Mouse (Mus musculus) midbrain, embryonic 15.5 days (tissue): Measurements from ENCODE around the gene Ctsk. TPM values are rescaled to one million over a fixed set of nuclear protein-coding genes. Genes with fewer than 3 reads are reported as not detected.
A peak's percentile ranks its signal among the peaks of the same experiment; 100 is the strongest.

Source experiments
- ATAC-seq: fragments of 200-750 bp; cut with Nextera tagmentation; replicated peaks from 2 replicates; pipeline ENCODE4 v1.8.0; 2017; ENCODE audit warnings: moderate TSS enrichment
- H3K27ac ChIP-seq: fragments of 300-500 bp; sonication (generic); 2 replicates; pipeline ENCODE4 v1.5.1; 2015; ENCODE audit warnings: mild to moderate bottlenecking, inconsistent platforms
- H3K27me3 ChIP-seq: fragments of 300-500 bp; sonication (generic); replicated peaks from 2 replicates; pipeline ENCODE4 v1.6.1; 2015; ENCODE audit warnings: inconsistent platforms
- H3K36me3 ChIP-seq: fragments of 300-500 bp; sonication (generic); replicated peaks from 2 replicates; pipeline ENCODE4 v1.6.1; 2015; ENCODE audit warnings: inconsistent platforms
- H3K4me1 ChIP-seq: fragments of 300-500 bp; sonication (generic); 2 replicates; pipeline ENCODE4 v1.6.1; 2015; ENCODE audit warnings: inconsistent platforms
- H3K4me2 ChIP-seq: fragments of 300-500 bp; sonication (generic); 2 replicates; pipeline ENCODE4 v1.6.1; 2015; ENCODE audit warnings: inconsistent platforms, mild to moderate bottlenecking, moderate library complexity
- H3K4me3 ChIP-seq: fragments of 300-500 bp; sonication (generic); 2 replicates; pipeline ENCODE4 v1.5.1; 2015; ENCODE audit warnings: mild to moderate bottlenecking, inconsistent platforms
- H3K9ac ChIP-seq: fragments of 300-500 bp; sonication (generic); 2 replicates; pipeline ENCODE4 v1.6.1; 2015; ENCODE audit warnings: mild to moderate bottlenecking, inconsistent platforms
- H3K9me3 ChIP-seq: fragments of 300-500 bp; sonication (generic); 2 replicates; pipeline ENCODE4 v1.6.1; 2016; ENCODE audit warnings: inconsistent platforms
- WGBS: fragments of 180-500 bp; shearing (Covaris S2); methylation state at CpG from one replicate; pipeline ENCODE4 v1.1.7; 2015; ENCODE audit warnings: mixed read lengths; 5-methylcytosine and 5-hydroxymethylcytosine counted together
- polyA plus RNA-seq: library from polyadenylated mRNA; unstranded; fragments of >200 nt; fragmentation: Nextera tagmentation; extraction: Ambion mirVana; gene quantifications from 2 replicates; pipeline ENCODE4 v1.2.1, GENCODE M21; 2015

Ctsk gene
- 6.5 and 8.0 TPM in 2 replicates for polyA plus RNA-seq

DNA sequence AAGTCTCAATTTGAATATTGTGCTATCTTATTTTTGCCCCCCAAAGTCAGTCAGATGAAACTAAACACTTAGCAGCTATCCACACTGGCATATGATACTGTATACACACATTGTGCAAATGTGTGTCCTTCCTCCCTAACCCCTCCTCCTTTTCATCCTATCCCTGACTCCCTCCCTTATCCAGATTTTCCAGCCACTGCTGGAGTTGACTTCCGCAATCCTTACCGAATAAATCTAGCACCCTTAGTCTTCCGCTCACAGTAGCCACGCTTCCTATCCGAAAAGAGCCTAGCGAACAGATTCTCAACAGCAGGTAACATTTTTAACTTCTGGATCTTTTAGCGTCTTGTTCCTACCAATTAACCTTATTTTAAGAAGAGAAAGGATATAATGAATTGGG lies at the start of gene Ctsk:
TSS of gene Ctsk (plus strand) at position 233 of the 400 bp plus-strand sequence.
- Histone ChIP-seq H3K4me3 (no peak within 1 kb of the TSS), H3K9me3 (no peaks in the 10 kb centered on the region), H3K9ac (no peak within 1 kb of the TSS), H3K4me2 (no peak within 1 kb of the TSS), H3K4me1 (no peaks in the 10 kb centered on the region), H3K27me3 (no peaks in the 10 kb centered on the region), H3K27ac (no peak within 1 kb of the TSS), H3K36me3 (no peaks in the 10 kb centered on the region; the same call in none of the 2 replicates)
- no peak for ATAC-seq
- 88% methylated on average over 7 of the region's 7 CpGs for WGBS

GRCm38 (mm10) chr3:95450408-95450807 lies 48.6 kb upstream of the Ctsk start:
- Histone ChIP-seq H3K27me3 (no peaks in the 10 kb centered on the region), H3K4me3 (no peak overlapping the region), H3K27ac (no peak overlapping the region), H3K36me3 (peaks cover 12% of the 10 kb centered on the region), H3K9ac (no peak overlapping the region), H3K4me2 (no peak overlapping the region), H3K4me1 (no peaks in the 10 kb centered on the region), H3K9me3 (no peaks in the 10 kb centered on the region)
- 0 out of 2 replicates have a peak, but pooled peaks have one; percentile 42 for ATAC-seq
- 63% methylated on average over 1 of the region's 1 CpGs for WGBS

DNA sequence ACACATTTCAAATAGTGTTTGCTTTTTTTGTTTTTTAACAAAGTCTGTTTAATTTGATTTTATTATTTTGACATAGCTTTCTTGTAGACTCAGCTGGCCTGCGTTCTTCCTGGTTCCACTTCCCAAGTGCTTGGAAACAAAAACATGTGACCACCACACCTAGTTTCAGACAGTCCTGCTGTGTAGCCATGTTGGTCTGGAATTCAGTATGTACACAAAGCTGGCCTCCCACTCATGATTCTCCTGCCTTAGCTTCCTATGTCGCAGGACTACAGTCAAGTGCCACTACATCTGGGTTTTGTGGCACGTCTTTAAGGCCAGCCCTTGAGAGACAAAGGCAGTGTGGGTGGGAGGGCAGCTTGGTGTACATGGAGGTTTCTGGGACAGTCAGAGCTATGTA lies 48.1 kb upstream of the Ctsk start:
- Histone ChIP-seq H3K9ac (no peak overlapping the region), H3K27ac (no peak overlapping the region), H3K9me3 (no peaks in the 10 kb centered on the region), H3K27me3 (no peaks in the 10 kb centered on the region), H3K36me3 (peaks cover 12% of the 10 kb centered on the region), H3K4me3 (no peak overlapping the region), H3K4me2 (no peak overlapping the region), H3K4me1 (no peaks in the 10 kb centered on the region)
- 94% methylated on average over 3 of the region's 3 CpGs for WGBS
- ATAC-seq: no peak

- no peak overlapping the region for H3K27ac ChIP-seq
- 96% methylated on average over 5 of the region's 5 CpGs for WGBS
- ATAC-seq: no peak
Measured at GRCm38 (mm10) chr3:95456367-95456766, 42.7 kb upstream of the Ctsk start.

GRCm38 (mm10) chr3:95457758-95458157 lies 41.3 kb upstream of the Ctsk start:
- ATAC-seq: no peak
- no peak overlapping the region for H3K9ac ChIP-seq
- no peak overlapping the region for H3K27ac ChIP-seq
- H3K9me3 ChIP-seq: no peaks in the 10 kb centered on the region
- no peaks in the 10 kb centered on the region for H3K27me3 ChIP-seq
- H3K4me1 ChIP-seq: no peaks in the 10 kb centered on the region
- no peak overlapping the region for H3K4me2 ChIP-seq
- WGBS: 89% methylated on average over 3 of the region's 3 CpGs
- H3K36me3 ChIP-seq: peaks cover 12% of the 10 kb centered on the region
- H3K4me3 ChIP-seq: no peak overlapping the region

More at GRCm38 (mm10) chr3:95456367-95456766, 42.7 kb upstream of the Ctsk start:
- Histone ChIP-seq H3K27me3 (no peaks in the 10 kb centered on the region), H3K9ac (no peak overlapping the region), H3K4me1 (no peaks in the 10 kb centered on the region), H3K4me3 (no peak overlapping the region), H3K36me3 (peaks cover 10% of the 10 kb centered on the region; the same call in 1 of the 2 replicates), H3K4me2 (no peak overlapping the region), H3K9me3 (no peaks in the 10 kb centered on the region)

- H3K4me2 ChIP-seq: no peak overlapping the region
- no peaks in the 10 kb centered on the region for H3K27me3 ChIP-seq
- H3K9me3 ChIP-seq: no peaks in the 10 kb centered on the region
- H3K4me3 ChIP-seq: no peak overlapping the region
- peaks cover 13% of the 10 kb centered on the region; the same call in 1 of the 2 replicates for H3K36me3 ChIP-seq
- WGBS: 88% methylated on average over 1 of the region's 1 CpGs
- no peaks in the 10 kb centered on the region for H3K4me1 ChIP-seq
- no peak overlapping the region for H3K27ac ChIP-seq
- no peak for ATAC-seq
- H3K9ac ChIP-seq: no peak overlapping the region
Measured at GRCm38 (mm10) chr3:95459381-95459780, 39.7 kb upstream of the Ctsk start.

DNA sequence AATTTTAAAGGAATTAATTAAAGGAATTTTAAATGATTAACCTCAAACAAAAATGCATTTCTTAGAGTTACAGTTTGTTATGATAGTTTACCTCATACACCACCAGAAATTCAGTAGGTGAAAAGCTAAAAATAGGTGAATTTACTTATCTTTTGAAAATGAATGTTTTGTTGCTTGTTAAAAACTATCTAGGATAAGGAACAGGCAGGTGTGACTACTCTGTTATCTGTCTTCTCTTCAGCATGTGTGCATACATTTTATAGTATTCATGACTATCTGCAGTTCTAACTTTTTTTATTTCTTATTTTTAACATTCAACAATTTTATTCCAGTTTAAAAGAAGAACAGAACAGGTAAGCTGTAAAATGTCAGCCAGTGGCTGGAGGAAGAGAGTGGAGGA lies 35.2 kb upstream of the Ctsk start:
- no peak overlapping the region for H3K4me2 ChIP-seq
- H3K9me3 ChIP-seq: no peaks in the 10 kb centered on the region
- no peak overlapping the region for H3K9ac ChIP-seq
- ATAC-seq: no peak
- H3K27me3 ChIP-seq: no peaks in the 10 kb centered on the region
- no peak overlapping the region for H3K27ac ChIP-seq
- H3K36me3 ChIP-seq: peaks cover 12% of the 10 kb centered on the region; the same call in 1 of the 2 replicates
- no peaks in the 10 kb centered on the region for H3K4me1 ChIP-seq
- H3K4me3 ChIP-seq: no peak overlapping the region

DNA sequence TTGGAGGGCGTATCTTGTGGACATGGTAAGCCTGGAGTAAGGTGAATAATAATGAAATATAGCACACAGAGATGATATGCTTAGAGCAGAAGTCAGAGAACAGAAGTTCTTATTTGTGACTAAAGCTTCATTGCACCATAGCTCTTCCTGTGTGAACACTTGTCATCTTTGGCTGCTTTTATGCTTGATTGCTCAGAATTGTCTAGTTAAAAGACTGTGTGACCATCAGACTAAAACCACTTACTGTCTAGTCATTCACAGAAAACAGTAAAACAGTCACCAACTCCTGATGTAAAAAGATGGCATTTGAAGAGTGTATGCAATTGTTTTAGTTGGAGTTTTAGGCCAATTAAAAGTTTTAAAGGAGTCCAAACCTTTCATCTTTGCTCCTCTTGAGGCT lies 20.1 kb upstream of the Ctsk start:
- no peak overlapping the region for H3K4me2 ChIP-seq
- no peak overlapping the region for H3K27ac ChIP-seq
- no peak overlapping the region for H3K9ac ChIP-seq
- peaks cover 33% of the 10 kb centered on the region; the same call in 1 of the 2 replicates for H3K36me3 ChIP-seq
- no peak overlapping the region for H3K4me3 ChIP-seq
- 92% methylated on average over 1 of the region's 1 CpGs for WGBS
- no peak for ATAC-seq
- no peaks in the 10 kb centered on the region for H3K9me3 ChIP-seq
- no peaks in the 10 kb centered on the region for H3K27me3 ChIP-seq
- no peaks in the 10 kb centered on the region for H3K4me1 ChIP-seq

DNA sequence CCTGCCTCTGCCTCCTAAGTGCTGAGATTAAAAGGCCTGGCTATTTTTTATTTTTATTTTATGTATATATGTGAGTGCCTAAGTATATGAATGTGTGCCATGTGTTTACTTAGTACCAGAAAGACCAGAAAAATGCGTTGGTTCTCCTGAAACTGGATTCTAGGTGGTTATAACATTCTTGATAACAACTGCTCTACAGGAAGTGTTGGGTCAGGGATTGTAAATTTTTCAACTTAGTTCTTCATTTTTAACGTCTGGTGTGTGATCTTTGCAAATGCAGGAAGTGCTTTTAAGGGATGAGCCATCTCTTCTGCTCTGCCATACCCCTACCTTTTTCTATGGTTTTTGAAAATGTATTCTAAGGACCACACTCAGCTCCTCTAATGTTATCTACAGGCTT lies 12.6 kb upstream of the Ctsk start:
- ATAC-seq: no peak
- no peaks in the 10 kb centered on the region for H3K27me3 ChIP-seq
- no peak overlapping the region for H3K9ac ChIP-seq
- no peak overlapping the region for H3K27ac ChIP-seq
- WGBS: 96% methylated on average over 2 of the region's 2 CpGs
- peaks cover 40% of the 10 kb centered on the region for H3K36me3 ChIP-seq
- H3K4me2 ChIP-seq: no peak overlapping the region
- H3K4me1 ChIP-seq: no peaks in the 10 kb centered on the region
- no peaks in the 10 kb centered on the region for H3K9me3 ChIP-seq
- no peak overlapping the region for H3K4me3 ChIP-seq

DNA sequence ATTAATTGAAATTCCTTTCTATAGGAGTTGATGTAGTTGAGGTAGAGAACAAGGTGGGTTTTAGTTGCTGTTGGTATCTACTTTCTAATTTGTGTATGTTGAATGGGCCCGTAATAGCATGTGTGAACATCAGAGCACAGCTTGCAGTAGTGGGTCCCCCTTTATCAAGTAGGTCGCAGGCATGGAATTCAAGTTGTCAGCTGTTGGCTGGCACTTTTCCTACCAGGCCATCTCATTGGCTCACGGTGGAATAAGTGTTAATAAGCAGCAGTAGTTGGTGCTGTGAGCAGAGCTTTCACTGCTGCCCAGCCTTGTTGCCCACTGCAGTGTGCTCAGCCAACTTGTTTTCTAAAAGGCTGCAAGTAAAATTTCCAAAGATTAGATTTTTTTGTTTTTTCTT lies 10.4 kb upstream of the Ctsk start:
- Histone ChIP-seq H3K27me3 (no peaks in the 10 kb centered on the region), H3K4me1 (no peaks in the 10 kb centered on the region), H3K9me3 (no peaks in the 10 kb centered on the region), H3K4me2 (no peak overlapping the region), H3K27ac (no peak overlapping the region), H3K9ac (no peak overlapping the region), H3K4me3 (no peak overlapping the region), H3K36me3 (peaks cover 40% of the 10 kb centered on the region)
- no peak for ATAC-seq
- 92% methylated on average over 3 of the region's 3 CpGs for WGBS

DNA sequence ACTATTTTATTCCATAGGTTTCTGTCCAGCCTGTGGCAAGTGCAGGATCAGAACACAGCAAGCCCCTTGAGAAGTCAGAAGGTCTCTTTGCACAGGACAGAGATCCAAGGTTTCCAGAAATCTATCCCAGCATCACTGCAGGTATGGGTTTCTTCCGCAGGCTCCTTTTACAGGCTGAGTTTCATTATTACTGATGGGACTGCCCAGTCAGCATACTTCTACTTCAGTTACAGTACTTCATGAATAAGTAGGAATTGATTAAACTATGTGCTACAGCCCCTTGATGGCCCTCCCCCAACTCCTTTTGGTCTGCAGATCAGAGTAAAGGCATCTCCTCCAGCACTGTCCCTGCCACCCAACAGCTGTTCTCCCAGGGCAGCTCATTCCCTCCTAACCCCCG lies 8.8 kb upstream of the Ctsk start:
- Histone ChIP-seq H3K4me1 (no peaks in the 10 kb centered on the region), H3K36me3 (peaks cover 40% of the 10 kb centered on the region), H3K9ac (no peak overlapping the region), H3K9me3 (no peaks in the 10 kb centered on the region), H3K4me3 (no peak overlapping the region), H3K27me3 (no peaks in the 10 kb centered on the region), H3K27ac (no peak overlapping the region), H3K4me2 (no peak overlapping the region)
- 97% methylated on average over 2 of the region's 2 CpGs for WGBS
- no peak for ATAC-seq

DNA sequence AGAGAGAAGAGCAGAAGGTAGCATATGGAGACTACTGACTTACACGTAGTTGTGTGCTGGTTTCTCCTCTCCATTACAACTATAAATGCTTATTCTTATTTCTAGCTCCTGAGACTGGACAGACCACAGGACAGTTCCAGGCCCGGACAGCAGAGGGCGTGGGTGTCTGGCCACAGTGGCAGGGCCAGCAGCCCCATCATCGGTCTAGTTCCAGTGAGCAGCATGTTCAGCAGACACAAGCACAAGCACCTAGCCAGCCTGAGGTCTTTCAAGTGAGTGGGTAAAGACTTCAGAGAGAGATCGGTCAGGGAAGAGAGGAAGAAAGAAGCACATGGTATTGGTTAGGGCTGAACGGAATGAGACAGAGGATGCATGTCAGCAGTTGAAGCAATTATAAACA lies 4.7 kb upstream of the Ctsk start:
- peaks cover 17% of the 10 kb centered on the region for H3K36me3 ChIP-seq
- H3K27ac ChIP-seq: no peak overlapping the region
- H3K27me3 ChIP-seq: no peaks in the 10 kb centered on the region
- 66% methylated on average over 6 of the region's 6 CpGs for WGBS
- H3K9me3 ChIP-seq: no peaks in the 10 kb centered on the region
- no peaks in the 10 kb centered on the region for H3K4me1 ChIP-seq
- no peak for ATAC-seq
- H3K9ac ChIP-seq: no peak overlapping the region
- H3K4me2 ChIP-seq: no peak overlapping the region
- H3K4me3 ChIP-seq: no peak overlapping the region

DNA sequence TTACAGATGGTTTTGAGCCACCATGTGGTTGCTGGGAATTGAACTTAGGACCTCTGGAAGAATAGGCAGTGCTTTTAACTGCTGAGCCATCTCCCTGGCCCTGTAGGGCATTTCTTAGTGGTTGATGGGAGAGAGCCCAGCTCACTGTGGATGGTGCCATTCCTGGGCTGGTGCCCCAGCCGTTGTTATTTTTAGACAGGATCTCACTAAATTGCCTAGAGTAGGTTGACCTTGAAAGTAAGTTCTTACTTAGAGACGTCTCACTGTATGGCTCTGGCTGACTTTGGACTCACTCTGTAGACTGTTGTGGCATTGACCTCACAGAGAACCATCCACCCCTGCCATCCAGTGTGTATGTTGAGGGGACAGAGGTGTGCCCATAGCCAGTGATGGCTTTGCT lies 827 bp upstream of the Ctsk start:
- H3K4me2 ChIP-seq: no peak overlapping the region
- no peaks in the 10 kb centered on the region for H3K9me3 ChIP-seq
- H3K4me3 ChIP-seq: no peak overlapping the region
- no peaks in the 10 kb centered on the region for H3K27me3 ChIP-seq
- WGBS: 95% methylated on average over 2 of the region's 2 CpGs
- no peak for ATAC-seq
- no peaks in the 10 kb centered on the region for H3K4me1 ChIP-seq
- H3K9ac ChIP-seq: no peak overlapping the region
- H3K27ac ChIP-seq: no peak overlapping the region
- no peaks in the 10 kb centered on the region; the same call in none of the 2 replicates for H3K36me3 ChIP-seq
